29 mouse cellular contexts compared by ENCODE assay signal in the genomic region with DNA sequence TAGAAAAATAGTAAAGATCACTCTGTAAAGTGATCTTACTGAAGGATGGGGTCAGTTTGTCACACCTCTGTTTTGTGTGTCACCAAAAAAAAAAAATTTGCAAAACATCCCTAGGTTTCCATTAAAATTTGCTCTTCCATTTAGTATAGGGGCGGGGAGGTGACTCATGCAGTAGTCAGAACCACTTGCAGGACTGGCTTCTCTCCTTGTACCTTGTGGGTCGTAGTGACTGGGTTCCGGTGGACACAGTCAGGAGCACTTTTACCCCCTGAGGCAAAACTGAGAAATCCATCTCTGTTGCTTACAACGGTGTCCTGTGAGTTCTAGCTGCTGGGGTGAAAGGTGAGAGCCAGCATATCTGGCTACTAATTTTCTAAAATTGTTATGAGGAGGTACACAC. TPM values are rescaled to one million over a fixed set of nuclear protein-coding genes. Genes with fewer than 3 reads are reported as not detected.
"Had no signal": no experiment of that assay in that cellular context is flagged by ENCODE, and none has a peak within 500 bp of the region (broad histone marks: within the 10 kb centered on the region; RNA-seq: fewer than 3 reads in every experiment).

No protein-coding gene starts in this region.

- H3K27ac ChIP-seq: embryonic facial prominence, embryonic 10.5 days; embryonic facial prominence, embryonic 12.5 days; embryonic facial prominence, embryonic 13.5 days; embryonic facial prominence, embryonic 15.5 days; forebrain, embryonic 10.5 days; forebrain, embryonic 12.5 days; forebrain, embryonic 13.5 days; forebrain, embryonic 15.5 days; gastrocnemius, adult 2 months; heart, adult 2 months; heart, embryonic 10.5 days had no signal

- H3K4me2 ChIP-seq: embryonic facial prominence, embryonic 12.5 days; embryonic facial prominence, embryonic 13.5 days; embryonic facial prominence, embryonic 15.5 days; forebrain, embryonic 12.5 days; forebrain, embryonic 13.5 days; forebrain, embryonic 15.5 days had no signal

- H3K9me3 ChIP-seq: embryonic facial prominence, embryonic 10.5 days; embryonic facial prominence, embryonic 12.5 days; embryonic facial prominence, embryonic 13.5 days; embryonic facial prominence, embryonic 15.5 days; forebrain, embryonic 10.5 days; forebrain, embryonic 12.5 days; forebrain, embryonic 13.5 days; forebrain, embryonic 15.5 days; heart, embryonic 10.5 days had no signal

- H3K27me3 ChIP-seq: embryonic facial prominence, embryonic 12.5 days; embryonic facial prominence, embryonic 13.5 days; embryonic facial prominence, embryonic 15.5 days; forebrain, embryonic 12.5 days; forebrain, embryonic 13.5 days; forebrain, embryonic 15.5 days had no signal

- DNase-seq: cerebellum, postnatal 10 days; cerebellum, postnatal 14 days; cerebellum, postnatal 25 days; cerebellum, postnatal 36 days; embryo, embryonic 11 days; forebrain, postnatal 0 days; gastrocnemius, adult 2 months; gastrocnemius, postnatal 10 days; gastrocnemius, postnatal 14 days; gastrocnemius, postnatal 25 days; gastrocnemius, postnatal 36 days; heart, adult 11 months; heart, adult 18-20 months; heart, adult 2 months had no signal

- H3K4me3 ChIP-seq: embryonic facial prominence, embryonic 10.5 days; embryonic facial prominence, embryonic 12.5 days; embryonic facial prominence, embryonic 13.5 days; embryonic facial prominence, embryonic 15.5 days; erythroblast, embryonic 14.5 days; forebrain, embryonic 10.5 days; forebrain, embryonic 12.5 days; forebrain, embryonic 13.5 days; forebrain, embryonic 15.5 days; gastrocnemius, adult 2 months; heart, adult 2 months; heart, embryonic 10.5 days had no signal

- H3K9ac ChIP-seq: embryonic facial prominence, embryonic 12.5 days; embryonic facial prominence, embryonic 13.5 days; embryonic facial prominence, embryonic 15.5 days; forebrain, embryonic 12.5 days; forebrain, embryonic 13.5 days; forebrain, embryonic 15.5 days; forebrain, postnatal 0 days had no signal

- ATAC-seq: forebrain, embryonic 13.5 days; forebrain, embryonic 14.5 days; forebrain, embryonic 15.5 days; forebrain, embryonic 16.5 days; forebrain, postnatal 0 days had no signal

- H3K4me1 ChIP-seq: embryonic facial prominence, embryonic 12.5 days; embryonic facial prominence, embryonic 15.5 days; forebrain, embryonic 12.5 days; forebrain, embryonic 13.5 days; forebrain, embryonic 15.5 days had no signal

RNA-seq across cellular contexts. Expression of a gene that starts 20.4 kb away (rescaled TPM):
- polyA plus RNA-seq: embryonic facial prominence, embryonic 11.5 days; embryonic facial prominence, embryonic 14.5 days; embryonic facial prominence, embryonic 15.5 days; forebrain, embryonic 10.5 days; forebrain, embryonic 11.5 days; forebrain, embryonic 12.5 days; forebrain, embryonic 14.5 days; forebrain, embryonic 16.5 days; heart, adult 2 months; heart, embryonic 10.5 days had no signal

RNA-seq across cellular contexts. Expression of a gene that starts 22.3 kb away (rescaled TPM):
- polyA plus RNA-seq: erythroblast, embryonic 14.5 days had no signal
